Mouse (Mus musculus): ENCODE measurements around the gene Mpv17. TPM values are rescaled to one million over a fixed set of nuclear protein-coding genes. Genes with fewer than 3 reads are reported as not detected.

Mpv17 gene
- polyA plus RNA-seq, 1 experiment from 2014 or later: 62.2 TPM

GRCm38 (mm10) chr5:31198170-31198569 is 44.1 kb upstream of the Mpv17 start:
- DNase-seq (ENCODE audit: low spot score): no peak
- Histone ChIP-seq H3K9ac (ENCODE audit: low read length) (no peak overlapping the region), H3K4me1 (replicated peaks; ENCODE audit: control insufficient read depth, insufficient read depth, low read length) (peaks cover 22% of the 10 kb centered on the region), H3K9me3 (ENCODE audit: control insufficient read depth, low read length) (peaks cover 4% of the 10 kb centered on the region), H3K27me3 (replicated peaks; ENCODE audit: control insufficient read depth, insufficient read depth, low read length) (no peaks in the 10 kb centered on the region), H3K27ac (ENCODE audit: low read depth) (no peak overlapping the region), H3K4me3 (ENCODE audit: low read depth, low read length) (no peak overlapping the region), H3K36me3 (ENCODE audit: control insufficient read depth, insufficient read depth, low read length) (peaks cover 67% of the 10 kb centered on the region), H3K4me2 (ENCODE audit: low read length) (no peak overlapping the region)
- WGBS: 79% methylated on average over 9 of the region's 9 CpGs
- ATAC-seq (replicated peaks; ENCODE audit: low FRiP score, low TSS enrichment, low read depth): no peak

DNA sequence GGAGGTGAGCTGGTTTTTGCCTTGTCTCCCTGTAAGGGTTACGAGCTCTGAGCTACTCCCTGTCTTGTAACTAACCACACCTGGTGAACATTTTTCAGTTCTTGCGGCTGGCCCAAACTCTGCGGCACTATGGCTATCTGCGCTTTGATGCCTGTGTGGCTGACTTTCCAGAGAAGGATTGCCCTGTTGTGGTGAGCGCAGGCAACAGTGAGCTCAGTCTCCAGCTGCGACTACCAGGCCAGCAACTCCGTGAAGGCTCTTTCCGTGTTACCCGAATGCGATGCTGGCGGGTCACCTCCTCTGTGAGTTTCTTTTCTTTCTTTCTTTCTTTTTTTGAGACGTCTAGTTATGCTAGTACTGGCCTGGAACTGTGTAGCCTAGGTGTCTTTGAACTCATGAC is 43.0 kb upstream of the Mpv17 start:
- H3K27ac ChIP-seq (ENCODE audit: low read depth): no peak overlapping the region
- ATAC-seq (replicated peaks; ENCODE audit: low FRiP score, low TSS enrichment, low read depth) (no peak), DNase-seq (ENCODE audit: low spot score) (peak; percentile 48)
- H3K4me3 ChIP-seq (ENCODE audit: low read depth, low read length): no peak overlapping the region
- H3K4me2 ChIP-seq (ENCODE audit: low read length): no peak overlapping the region
- H3K36me3 ChIP-seq (ENCODE audit: control insufficient read depth, insufficient read depth, low read length): peaks cover 63% of the 10 kb centered on the region
- no peaks in the 10 kb centered on the region for H3K27me3 ChIP-seq (replicated peaks; ENCODE audit: control insufficient read depth, insufficient read depth, low read length)
- WGBS: 94% methylated on average over 12 of the region's 12 CpGs
- no peak overlapping the region for H3K9ac ChIP-seq (ENCODE audit: low read length)
- H3K4me1 ChIP-seq (replicated peaks; ENCODE audit: control insufficient read depth, insufficient read depth, low read length): peaks cover 19% of the 10 kb centered on the region
- peaks cover 4% of the 10 kb centered on the region for H3K9me3 ChIP-seq (ENCODE audit: control insufficient read depth, low read length)

GRCm38 (mm10) chr5:31196207-31196606 is 42.2 kb upstream of the Mpv17 start:
- Histone ChIP-seq H3K4me1 (replicated peaks; ENCODE audit: control insufficient read depth, insufficient read depth, low read length) (peaks cover 24% of the 10 kb centered on the region), H3K27ac (ENCODE audit: low read depth) (no peak overlapping the region), H3K4me2 (ENCODE audit: low read length) (no peak overlapping the region), H3K27me3 (replicated peaks; ENCODE audit: control insufficient read depth, insufficient read depth, low read length) (no peaks in the 10 kb centered on the region), H3K36me3 (ENCODE audit: control insufficient read depth, insufficient read depth, low read length) (peaks cover 63% of the 10 kb centered on the region), H3K9ac (ENCODE audit: low read length) (no peak overlapping the region), H3K9me3 (ENCODE audit: control insufficient read depth, low read length) (peaks cover 4% of the 10 kb centered on the region), H3K4me3 (ENCODE audit: low read depth, low read length) (no peak overlapping the region)
- DNase-seq (ENCODE audit: low spot score) (peak; percentile 41), ATAC-seq (replicated peaks; ENCODE audit: low FRiP score, low TSS enrichment, low read depth) (no peak)
- 93% methylated on average over 10 of the region's 10 CpGs for WGBS

GRCm38 (mm10) chr5:31195671-31196070 is 41.6 kb upstream of the Mpv17 start:
- Histone ChIP-seq H3K36me3 (ENCODE audit: control insufficient read depth, insufficient read depth, low read length) (peaks cover 67% of the 10 kb centered on the region), H3K4me1 (replicated peaks; ENCODE audit: control insufficient read depth, insufficient read depth, low read length) (peaks cover 19% of the 10 kb centered on the region), H3K9me3 (ENCODE audit: control insufficient read depth, low read length) (peaks cover 4% of the 10 kb centered on the region), H3K4me2 (ENCODE audit: low read length) (no peak overlapping the region), H3K9ac (ENCODE audit: low read length) (no peak overlapping the region), H3K27ac (ENCODE audit: low read depth) (no peak overlapping the region), H3K4me3 (ENCODE audit: low read depth, low read length) (no peak overlapping the region), H3K27me3 (replicated peaks; ENCODE audit: control insufficient read depth, insufficient read depth, low read length) (no peaks in the 10 kb centered on the region)
- ATAC-seq (replicated peaks; ENCODE audit: low FRiP score, low TSS enrichment, low read depth) (no peak), DNase-seq (ENCODE audit: low spot score) (peak; percentile 35)
- WGBS: 90% methylated on average over 4 of the region's 4 CpGs

- H3K27ac ChIP-seq (ENCODE audit: low read depth): no peak overlapping the region
- no peak overlapping the region for H3K4me3 ChIP-seq (ENCODE audit: low read depth, low read length)
- no peak for ATAC-seq (replicated peaks; ENCODE audit: low FRiP score, low TSS enrichment, low read depth)
- WGBS: 89% methylated on average over 16 of the region's 16 CpGs
- H3K9me3 ChIP-seq (ENCODE audit: control insufficient read depth, low read length): no peaks in the 10 kb centered on the region
- peaks cover 15% of the 10 kb centered on the region for H3K4me1 ChIP-seq (replicated peaks; ENCODE audit: control insufficient read depth, insufficient read depth, low read length)
- no peak overlapping the region for H3K9ac ChIP-seq (ENCODE audit: low read length)
- peak overlapping the region; percentile 83 for H3K4me2 ChIP-seq (ENCODE audit: low read length)
- H3K36me3 ChIP-seq (ENCODE audit: control insufficient read depth, insufficient read depth, low read length): peaks cover 67% of the 10 kb centered on the region
- H3K27me3 ChIP-seq (replicated peaks; ENCODE audit: control insufficient read depth, insufficient read depth, low read length): no peaks in the 10 kb centered on the region
- peak; percentile 32 for DNase-seq (ENCODE audit: low spot score)
Observed at GRCm38 (mm10) chr5:31194486-31195485, 40.7 kb upstream of the Mpv17 start.

DNA sequence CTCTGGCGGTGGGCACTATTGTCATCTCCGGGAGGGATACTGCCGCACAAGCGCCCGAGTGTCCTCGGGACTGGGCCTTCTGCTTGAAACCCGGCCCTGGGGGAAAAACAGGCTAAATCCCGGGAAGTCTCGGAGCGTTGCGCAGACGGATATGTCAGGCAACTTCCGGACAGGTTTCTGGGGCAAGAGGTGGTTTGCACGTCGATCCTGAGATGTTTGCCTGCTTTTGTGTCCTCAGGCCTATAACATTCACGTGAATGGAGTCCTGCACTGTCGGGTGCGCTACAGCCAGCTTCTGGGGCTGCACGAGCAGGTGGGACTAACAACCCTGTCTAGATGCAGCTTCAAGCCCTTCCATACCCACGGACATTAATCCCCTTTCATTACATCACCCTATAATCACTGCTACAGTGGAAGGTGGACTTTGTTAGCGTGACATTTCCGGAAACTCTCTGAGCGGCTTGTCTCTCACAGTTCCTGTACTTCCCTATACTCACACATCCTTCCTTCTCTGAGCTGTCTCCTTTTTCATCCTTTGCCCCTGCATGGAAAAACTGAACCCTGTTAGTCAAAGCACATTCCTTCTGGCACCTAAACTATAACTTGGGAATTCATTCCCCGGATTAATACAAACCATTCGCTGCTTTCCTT is 39.7 kb upstream of the Mpv17 start:
- WGBS: 10% methylated on average over 25 of the region's 25 CpGs
- H3K27ac ChIP-seq (ENCODE audit: low read depth): peak overlapping the region; percentile 80
- ATAC-seq (replicated peaks; ENCODE audit: low FRiP score, low TSS enrichment, low read depth): no peak
- H3K4me3 ChIP-seq (ENCODE audit: low read depth, low read length): peak overlapping the region; percentile 80
- H3K4me2 ChIP-seq (ENCODE audit: low read length): peak overlapping the region; percentile 83
- H3K36me3 ChIP-seq (ENCODE audit: control insufficient read depth, insufficient read depth, low read length): peaks cover 66% of the 10 kb centered on the region
- no peak for DNase-seq (ENCODE audit: low spot score)
- peak overlapping the region; percentile 93 for H3K9ac ChIP-seq (ENCODE audit: low read length)
- no peaks in the 10 kb centered on the region for H3K9me3 ChIP-seq (ENCODE audit: control insufficient read depth, low read length)
- no peaks in the 10 kb centered on the region for H3K27me3 ChIP-seq (replicated peaks; ENCODE audit: control insufficient read depth, insufficient read depth, low read length)
- peaks cover 15% of the 10 kb centered on the region for H3K4me1 ChIP-seq (replicated peaks; ENCODE audit: control insufficient read depth, insufficient read depth, low read length)

- ATAC-seq (replicated peaks; ENCODE audit: low FRiP score, low TSS enrichment, low read depth): peak; percentile 97
- Histone ChIP-seq H3K4me3 (ENCODE audit: low read depth, low read length) (peak within 1 kb of the TSS; percentile 80), H3K27me3 (replicated peaks; ENCODE audit: control insufficient read depth, insufficient read depth, low read length) (no peaks in the 10 kb centered on the region), H3K27ac (ENCODE audit: low read depth) (peak within 1 kb of the TSS; percentile 80), H3K4me1 (replicated peaks; ENCODE audit: control insufficient read depth, insufficient read depth, low read length) (peaks cover 15% of the 10 kb centered on the region), H3K9me3 (ENCODE audit: control insufficient read depth, low read length) (no peaks in the 10 kb centered on the region), H3K36me3 (ENCODE audit: control insufficient read depth, insufficient read depth, low read length) (peaks cover 66% of the 10 kb centered on the region), H3K9ac (ENCODE audit: low read length) (peak within 1 kb of the TSS; percentile 93), H3K4me2 (ENCODE audit: low read length) (peak within 1 kb of the TSS; percentile 83)
- DNase-seq (ENCODE audit: low spot score): peak; percentile 99
- under 1% methylated on average over 46 of the region's 48 CpGs for WGBS
Observed at GRCm38 (mm10) chr5:31192939-31193630, 39.0 kb upstream of the Mpv17 start, which contains the start of the genes Snx17 and Eif2b4. Gene Snx17, plus strand, starts transcription at chr5:31193227. Gene Eif2b4, minus strand, starts transcription at chr5:31193430.
